Mouse (Mus musculus): ENCODE results near the gene Txndc11. TPM values are rescaled to one million over a fixed set of nuclear protein-coding genes. Genes with fewer than 3 reads are reported as not detected.

The Txndc11 gene
- polyA plus RNA-seq, 1 experiment from 2014 or later = 25.9 TPM

DNA sequence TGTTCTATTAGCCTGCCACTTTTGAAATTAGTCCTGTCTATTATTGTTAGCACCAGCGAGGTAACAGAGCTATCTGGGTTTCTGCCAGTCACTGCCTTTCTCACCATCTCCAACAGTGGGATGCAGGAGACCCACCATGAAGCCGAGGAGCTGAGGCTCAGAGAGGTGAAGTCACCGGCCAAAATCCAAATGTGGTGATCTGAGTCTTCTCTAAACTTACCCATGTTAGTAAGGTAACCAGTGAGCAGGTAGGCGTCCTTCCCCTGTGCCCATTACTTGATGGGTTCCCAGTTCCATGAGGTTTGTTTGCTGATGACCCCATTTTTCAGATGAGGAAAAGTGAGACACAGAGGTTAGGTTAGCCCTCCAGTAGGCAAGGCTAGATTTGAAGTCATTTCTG lies 70.1 kb downstream of the Txndc11 start:
- no peaks in the 10 kb centered on the region for H3K9me3 ChIP-seq
- no peak overlapping the region for H3K9ac ChIP-seq
- peaks cover 64% of the 10 kb centered on the region for H3K4me1 ChIP-seq
- no peaks in the 10 kb centered on the region for H3K36me3 ChIP-seq
- H3K4me2 ChIP-seq = no peak overlapping the region
- peak overlapping the region; percentile 94 for H3K27ac ChIP-seq (replicated peaks)
- 79% methylated on average over 4 of the region's 4 CpGs for WGBS
- no peak for ATAC-seq (ENCODE audit: extremely low read depth, insufficient number of reproducible peaks, low FRiP score, low TSS enrichment)
- no peaks in the 10 kb centered on the region for H3K27me3 ChIP-seq (replicated peaks)
- H3K4me3 ChIP-seq = no peak overlapping the region

- no peaks in the 10 kb centered on the region for H3K9me3 ChIP-seq
- H3K9ac ChIP-seq = peak overlapping the region; percentile 54
- WGBS = 17% methylated on average over 13 of the region's 13 CpGs
- H3K4me1 ChIP-seq = peaks cover 51% of the 10 kb centered on the region
- no peaks in the 10 kb centered on the region for H3K27me3 ChIP-seq (replicated peaks)
- H3K4me3 ChIP-seq = 0 out of 2 replicates have a peak overlapping the region, but pooled peaks have one; percentile 5
- peak; percentile 28; the same call in 1 of the 2 replicates for ATAC-seq (ENCODE audit: extremely low read depth, insufficient number of reproducible peaks, low FRiP score, low TSS enrichment)
- H3K36me3 ChIP-seq = no peaks in the 10 kb centered on the region
- peak overlapping the region; percentile 94 for H3K27ac ChIP-seq (replicated peaks)
- peak overlapping the region; percentile 49 for H3K4me2 ChIP-seq
Measured at GRCm38 (mm10) chr16:11062794-11063721, 71.4 kb downstream of the Txndc11 start.

- Histone ChIP-seq H3K27me3 (replicated peaks) (no peaks in the 10 kb centered on the region), H3K27ac (replicated peaks) (no peak within 1 kb of the TSS), H3K36me3 (no peaks in the 10 kb centered on the region), H3K9me3 (no peaks in the 10 kb centered on the region), H3K4me1 (peaks cover 39% of the 10 kb centered on the region), H3K4me3 (no peak within 1 kb of the TSS), H3K4me2 (no peak within 1 kb of the TSS), H3K9ac (no peak within 1 kb of the TSS)
- ATAC-seq (ENCODE audit: extremely low read depth, insufficient number of reproducible peaks, low FRiP score, low TSS enrichment) = no peak
- 85% methylated on average over 4 of the region's 4 CpGs for WGBS
Measured at GRCm38 (mm10) chr16:11060645-11061044, 73.8 kb downstream of the Txndc11 start, which contains the start of gene Snn. Gene Snn (plus strand): TSS chr16:11060945.

- peaks cover 15% of the 10 kb centered on the region for H3K4me1 ChIP-seq
- WGBS = 62% methylated on average over 5 of the region's 5 CpGs
- no peak for ATAC-seq (ENCODE audit: extremely low read depth, insufficient number of reproducible peaks, low FRiP score, low TSS enrichment)
- no peaks in the 10 kb centered on the region for H3K36me3 ChIP-seq
- no peaks in the 10 kb centered on the region for H3K27me3 ChIP-seq (replicated peaks)
- no peaks in the 10 kb centered on the region for H3K9me3 ChIP-seq
- H3K9ac ChIP-seq = no peak overlapping the region
- no peak overlapping the region for H3K27ac ChIP-seq (replicated peaks)
- no peak overlapping the region for H3K4me2 ChIP-seq
- no peak overlapping the region for H3K4me3 ChIP-seq
Measured at GRCm38 (mm10) chr16:11055916-11056315, 78.5 kb downstream of the Txndc11 start.

GRCm38 (mm10) chr16:11054871-11055270 lies 79.6 kb downstream of the Txndc11 start:
- Histone ChIP-seq H3K27me3 (replicated peaks) (no peaks in the 10 kb centered on the region), H3K4me3 (no peak overlapping the region), H3K9ac (no peak overlapping the region), H3K9me3 (no peaks in the 10 kb centered on the region), H3K27ac (replicated peaks) (no peak overlapping the region), H3K36me3 (no peaks in the 10 kb centered on the region), H3K4me2 (no peak overlapping the region), H3K4me1 (peaks cover 15% of the 10 kb centered on the region)
- WGBS = 65% methylated on average over 6 of the region's 6 CpGs
- ATAC-seq (ENCODE audit: extremely low read depth, insufficient number of reproducible peaks, low FRiP score, low TSS enrichment) = peak; percentile 33; the same call in 1 of the 2 replicates

- Histone ChIP-seq H3K27me3 (replicated peaks) (no peaks in the 10 kb centered on the region), H3K27ac (replicated peaks) (no peak overlapping the region), H3K4me2 (no peak overlapping the region), H3K9ac (no peak overlapping the region), H3K4me3 (no peak overlapping the region), H3K4me1 (peaks cover 15% of the 10 kb centered on the region), H3K36me3 (no peaks in the 10 kb centered on the region), H3K9me3 (no peaks in the 10 kb centered on the region)
- 57% methylated on average over 6 of the region's 6 CpGs for WGBS
- no peak for ATAC-seq (ENCODE audit: extremely low read depth, insufficient number of reproducible peaks, low FRiP score, low TSS enrichment)
Measured at GRCm38 (mm10) chr16:11054409-11054808, 80.0 kb downstream of the Txndc11 start.

DNA sequence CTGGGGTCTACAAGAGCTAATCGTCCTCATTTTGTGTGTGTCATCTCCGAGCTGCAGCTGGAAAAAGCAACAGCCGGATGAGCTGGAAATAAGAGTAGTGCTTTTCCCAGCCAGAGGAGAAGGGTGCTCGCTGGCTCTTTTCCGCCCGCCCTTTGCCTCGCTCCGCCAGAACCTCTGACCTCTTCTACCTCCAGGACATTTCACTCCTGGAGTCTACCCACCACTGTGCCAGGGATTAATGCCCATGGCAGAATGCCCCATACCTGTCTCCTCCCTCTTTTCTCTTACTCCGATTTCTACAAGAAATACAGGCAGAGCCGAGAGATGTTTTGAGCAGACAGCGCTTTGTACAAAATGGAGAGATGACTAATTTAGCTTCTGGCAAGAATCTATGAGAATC lies 83.3 kb downstream of the Txndc11 start:
- ATAC-seq (ENCODE audit: extremely low read depth, insufficient number of reproducible peaks, low FRiP score, low TSS enrichment) = no peak
- Histone ChIP-seq H3K36me3 (no peaks in the 10 kb centered on the region), H3K4me1 (peaks cover 24% of the 10 kb centered on the region), H3K27ac (replicated peaks) (no peak overlapping the region), H3K27me3 (replicated peaks) (no peaks in the 10 kb centered on the region), H3K9me3 (no peaks in the 10 kb centered on the region), H3K9ac (no peak overlapping the region), H3K4me2 (no peak overlapping the region), H3K4me3 (no peak overlapping the region)
- 83% methylated on average over 11 of the region's 11 CpGs for WGBS

GRCm38 (mm10) chr16:11050226-11050625 lies 84.2 kb downstream of the Txndc11 start:
- H3K4me1 ChIP-seq = peaks cover 18% of the 10 kb centered on the region
- no peak overlapping the region for H3K9ac ChIP-seq
- H3K9me3 ChIP-seq = no peaks in the 10 kb centered on the region
- H3K36me3 ChIP-seq = no peaks in the 10 kb centered on the region
- no peak overlapping the region for H3K27ac ChIP-seq (replicated peaks)
- no peak for ATAC-seq (ENCODE audit: extremely low read depth, insufficient number of reproducible peaks, low FRiP score, low TSS enrichment)
- H3K4me2 ChIP-seq = no peak overlapping the region
- H3K27me3 ChIP-seq (replicated peaks) = no peaks in the 10 kb centered on the region
- 81% methylated on average over 2 of the region's 2 CpGs for WGBS
- no peak overlapping the region for H3K4me3 ChIP-seq

GRCm38 (mm10) chr16:11047130-11047529 lies 87.3 kb downstream of the Txndc11 start:
- no peak overlapping the region for H3K9ac ChIP-seq
- no peak for ATAC-seq (ENCODE audit: extremely low read depth, insufficient number of reproducible peaks, low FRiP score, low TSS enrichment)
- H3K4me1 ChIP-seq = peaks cover 9% of the 10 kb centered on the region
- no peak overlapping the region for H3K4me3 ChIP-seq
- H3K4me2 ChIP-seq = peak overlapping the region; percentile 7; the same call in 1 of the 2 replicates
- H3K36me3 ChIP-seq = no peaks in the 10 kb centered on the region
- 34% methylated on average over 7 of the region's 7 CpGs for WGBS
- no peaks in the 10 kb centered on the region for H3K27me3 ChIP-seq (replicated peaks)
- no peaks in the 10 kb centered on the region for H3K9me3 ChIP-seq
- H3K27ac ChIP-seq (replicated peaks) = peak overlapping the region; percentile 76

- Histone ChIP-seq H3K9me3 (no peaks in the 10 kb centered on the region), H3K4me2 (peak overlapping the region; percentile 7; the same call in 1 of the 2 replicates), H3K4me3 (no peak overlapping the region), H3K9ac (no peak overlapping the region), H3K36me3 (no peaks in the 10 kb centered on the region), H3K4me1 (peaks cover 9% of the 10 kb centered on the region), H3K27me3 (replicated peaks) (no peaks in the 10 kb centered on the region), H3K27ac (replicated peaks) (peak overlapping the region; percentile 76)
- WGBS = 54% methylated on average over 7 of the region's 7 CpGs
- ATAC-seq (ENCODE audit: extremely low read depth, insufficient number of reproducible peaks, low FRiP score, low TSS enrichment) = peak; percentile 70
Measured at GRCm38 (mm10) chr16:11046437-11046836, 88.0 kb downstream of the Txndc11 start.

DNA sequence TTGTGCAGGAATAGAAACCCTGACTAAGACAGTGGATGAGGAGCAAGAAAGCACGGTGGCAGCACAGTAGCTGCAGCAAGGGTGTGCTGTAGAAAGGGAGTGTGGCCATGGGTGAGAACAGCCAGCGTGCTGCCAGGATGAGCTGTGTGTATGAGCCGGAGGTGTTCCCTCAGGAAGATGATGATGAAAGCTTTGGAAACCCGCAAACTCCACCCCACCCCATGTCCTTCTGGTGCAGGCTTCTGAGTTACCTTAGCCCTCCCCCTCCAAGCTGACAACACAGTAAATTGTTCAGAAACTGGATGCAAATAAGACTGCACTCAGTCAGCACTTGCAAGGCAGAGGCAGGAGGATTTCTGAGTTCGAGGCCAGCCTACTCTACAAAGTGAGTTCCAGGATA lies 91.2 kb downstream of the Txndc11 start:
- Histone ChIP-seq H3K9me3 (no peaks in the 10 kb centered on the region), H3K36me3 (no peaks in the 10 kb centered on the region), H3K9ac (no peak overlapping the region), H3K27ac (replicated peaks) (no peak overlapping the region; the same call in 1 of the 2 replicates), H3K4me3 (no peak overlapping the region), H3K4me1 (peaks cover 9% of the 10 kb centered on the region), H3K4me2 (no peak overlapping the region), H3K27me3 (replicated peaks) (no peaks in the 10 kb centered on the region)
- WGBS = 73% methylated on average over 5 of the region's 5 CpGs
- ATAC-seq (ENCODE audit: extremely low read depth, insufficient number of reproducible peaks, low FRiP score, low TSS enrichment) = no peak

Data from heart, embryonic 13.5 days (tissue).